Mouse (Mus musculus): ENCODE measurements around the gene Epo. TPM values are rescaled to one million over a fixed set of nuclear protein-coding genes. Genes with fewer than 3 reads are reported as not detected.

Epo gene
- polyA plus RNA-seq, 1 experiment from 2014 or later: not detected

GRCm38 (mm10) chr5:137541768-137542540 lies 8.9 kb upstream of the Epo start:
- Histone ChIP-seq H3K4me3 (replicated peaks; ENCODE audit: low read depth, low read length) (no peak overlapping the region), H3K36me3 (ENCODE audit: insufficient read depth, low read length) (no peaks in the 10 kb centered on the region), H3K27me3 (ENCODE audit: insufficient read depth, low read length) (no peaks in the 10 kb centered on the region), H3K9ac (ENCODE audit: low read depth, low read length) (no peak overlapping the region), H3K9me3 (replicated peaks; ENCODE audit: low read length) (no peaks in the 10 kb centered on the region), H3K4me2 (ENCODE audit: low read length) (no peak overlapping the region), H3K27ac (no peak overlapping the region), H3K4me1 (replicated peaks; ENCODE audit: insufficient read depth, low read length) (no peaks in the 10 kb centered on the region)
- TF ChIP-seq CTCF (IDR thresholded peaks at IDR 0.05; ENCODE audit: low read depth): no peak
- ATAC-seq (replicated peaks; ENCODE audit: low FRiP score, low read depth) (no peak), DNase-seq (ENCODE audit: low spot score) (no peak)
- WGBS: 68% methylated on average over 5 of the region's 5 CpGs

- H3K4me2 ChIP-seq (ENCODE audit: low read length): no peak overlapping the region
- ATAC-seq (replicated peaks; ENCODE audit: low FRiP score, low read depth) (no peak), DNase-seq (ENCODE audit: low spot score) (no peak)
- TF ChIP-seq CTCF (IDR thresholded peaks at IDR 0.05; ENCODE audit: low read depth): no peak
- H3K27ac ChIP-seq: no peak overlapping the region
- no peaks in the 10 kb centered on the region for H3K9me3 ChIP-seq (replicated peaks; ENCODE audit: low read length)
- no peak overlapping the region for H3K9ac ChIP-seq (ENCODE audit: low read depth, low read length)
- 79% methylated on average over 6 of the region's 6 CpGs for WGBS
- H3K4me1 ChIP-seq (replicated peaks; ENCODE audit: insufficient read depth, low read length): no peaks in the 10 kb centered on the region
- H3K4me3 ChIP-seq (replicated peaks; ENCODE audit: low read depth, low read length): no peak overlapping the region
- H3K36me3 ChIP-seq (ENCODE audit: insufficient read depth, low read length): no peaks in the 10 kb centered on the region
- no peaks in the 10 kb centered on the region for H3K27me3 ChIP-seq (ENCODE audit: insufficient read depth, low read length)
Measured at GRCm38 (mm10) chr5:137540991-137541390, 7.9 kb upstream of the Epo start.

- ATAC-seq (replicated peaks; ENCODE audit: low FRiP score, low read depth) (no peak), DNase-seq (ENCODE audit: low spot score) (no peak)
- Histone ChIP-seq H3K4me1 (replicated peaks; ENCODE audit: insufficient read depth, low read length) (no peaks in the 10 kb centered on the region), H3K36me3 (ENCODE audit: insufficient read depth, low read length) (no peaks in the 10 kb centered on the region), H3K27ac (no peak overlapping the region), H3K27me3 (ENCODE audit: insufficient read depth, low read length) (no peaks in the 10 kb centered on the region), H3K9ac (ENCODE audit: low read depth, low read length) (no peak overlapping the region), H3K9me3 (replicated peaks; ENCODE audit: low read length) (no peaks in the 10 kb centered on the region), H3K4me2 (ENCODE audit: low read length) (no peak overlapping the region), H3K4me3 (replicated peaks; ENCODE audit: low read depth, low read length) (no peak overlapping the region)
- WGBS: 63% methylated on average over 7 of the region's 7 CpGs
- TF ChIP-seq CTCF (IDR thresholded peaks at IDR 0.05; ENCODE audit: low read depth): no peak
Measured at GRCm38 (mm10) chr5:137539291-137539801, 6.3 kb upstream of the Epo start.

GRCm38 (mm10) chr5:137537461-137537860 lies 4.4 kb upstream of the Epo start:
- no peak for TF ChIP-seq CTCF (IDR thresholded peaks at IDR 0.05; ENCODE audit: low read depth)
- Histone ChIP-seq H3K4me3 (replicated peaks; ENCODE audit: low read depth, low read length) (no peak overlapping the region), H3K4me1 (replicated peaks; ENCODE audit: insufficient read depth, low read length) (no peaks in the 10 kb centered on the region), H3K27ac (no peak overlapping the region), H3K9me3 (replicated peaks; ENCODE audit: low read length) (no peaks in the 10 kb centered on the region), H3K9ac (ENCODE audit: low read depth, low read length) (no peak overlapping the region), H3K36me3 (ENCODE audit: insufficient read depth, low read length) (no peaks in the 10 kb centered on the region), H3K27me3 (ENCODE audit: insufficient read depth, low read length) (no peaks in the 10 kb centered on the region), H3K4me2 (ENCODE audit: low read length) (no peak overlapping the region)
- ATAC-seq (replicated peaks; ENCODE audit: low FRiP score, low read depth): no peak
- 58% methylated on average over 4 of the region's 4 CpGs for WGBS
- no peak for DNase-seq (ENCODE audit: low spot score)

GRCm38 (mm10) chr5:137535318-137535717 lies 2.3 kb upstream of the Epo start:
- 70% methylated on average over 9 of the region's 9 CpGs for WGBS
- no peaks in the 10 kb centered on the region for H3K36me3 ChIP-seq (ENCODE audit: insufficient read depth, low read length)
- H3K9me3 ChIP-seq (replicated peaks; ENCODE audit: low read length): no peaks in the 10 kb centered on the region
- H3K27me3 ChIP-seq (ENCODE audit: insufficient read depth, low read length): no peaks in the 10 kb centered on the region
- H3K4me1 ChIP-seq (replicated peaks; ENCODE audit: insufficient read depth, low read length): peaks cover 4% of the 10 kb centered on the region; the same call in 1 of the 2 replicates
- no peak overlapping the region for H3K4me3 ChIP-seq (replicated peaks; ENCODE audit: low read depth, low read length)
- H3K27ac ChIP-seq: no peak overlapping the region; the same call in 1 of the 2 replicates
- ATAC-seq (replicated peaks; ENCODE audit: low FRiP score, low read depth): no peak
- TF ChIP-seq CTCF (IDR thresholded peaks at IDR 0.05; ENCODE audit: low read depth): no peak
- H3K4me2 ChIP-seq (ENCODE audit: low read length): no peak overlapping the region
- H3K9ac ChIP-seq (ENCODE audit: low read depth, low read length): no peak overlapping the region
- no peak for DNase-seq (ENCODE audit: low spot score)

GRCm38 (mm10) chr5:137534762-137535161 lies 1.7 kb upstream of the Epo start:
- no peak for TF ChIP-seq CTCF (IDR thresholded peaks at IDR 0.05; ENCODE audit: low read depth)
- Histone ChIP-seq H3K4me1 (replicated peaks; ENCODE audit: insufficient read depth, low read length) (peaks cover 7% of the 10 kb centered on the region; the same call in 1 of the 2 replicates), H3K36me3 (ENCODE audit: insufficient read depth, low read length) (0 out of 2 replicates have a peak, but pooled peaks cover under 1% of the 10 kb centered on the region), H3K4me3 (replicated peaks; ENCODE audit: low read depth, low read length) (no peak overlapping the region), H3K9me3 (replicated peaks; ENCODE audit: low read length) (no peaks in the 10 kb centered on the region), H3K27ac (no peak overlapping the region), H3K27me3 (ENCODE audit: insufficient read depth, low read length) (no peaks in the 10 kb centered on the region), H3K9ac (ENCODE audit: low read depth, low read length) (no peak overlapping the region), H3K4me2 (ENCODE audit: low read length) (no peak overlapping the region)
- no peak for DNase-seq (ENCODE audit: low spot score)
- 79% methylated on average over 3 of the region's 3 CpGs for WGBS
- no peak for ATAC-seq (replicated peaks; ENCODE audit: low FRiP score, low read depth)
